Mouse (Mus musculus): ENCODE data around the gene Cuta. TPM values are rescaled to one million over a fixed set of nuclear protein-coding genes. Genes with fewer than 3 reads are reported as not detected.

Cuta gene
- polyA plus RNA-seq, 1 experiment = 88.9 TPM

DNA sequence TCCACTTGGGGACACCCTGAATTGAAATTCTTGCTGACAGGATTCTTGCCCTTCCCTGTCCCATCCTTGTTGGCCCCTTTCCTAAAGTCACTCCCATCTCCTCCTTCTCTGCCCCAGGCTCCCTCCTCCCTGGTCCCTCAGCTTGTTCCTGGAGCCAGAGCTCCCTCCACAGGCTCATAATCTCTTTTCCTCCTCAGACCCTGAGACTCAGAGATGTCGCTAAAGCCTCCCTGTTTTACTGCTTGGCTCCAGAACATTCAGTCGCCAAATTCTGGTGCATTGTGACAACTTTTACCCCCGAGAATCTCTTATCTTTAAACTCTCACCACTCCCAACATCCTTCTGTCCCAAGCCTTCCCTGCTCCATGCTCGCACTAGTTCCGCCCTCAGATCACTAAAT, 35.0 kb downstream of the Cuta start:
- no peak for DNase-seq (ENCODE audit: low read depth)
- TF ChIP-seq CTCF (IDR thresholded peaks at IDR 0.05; ENCODE audit: borderline replicate concordance, extremely low read depth, insufficient read depth, insufficient read length) (no peak), POLR2A (IDR thresholded peaks at IDR 0.05; ENCODE audit: borderline replicate concordance, extremely low read depth, insufficient read depth, insufficient read length, poor library complexity, severe bottlenecking) (no peak)

DNA sequence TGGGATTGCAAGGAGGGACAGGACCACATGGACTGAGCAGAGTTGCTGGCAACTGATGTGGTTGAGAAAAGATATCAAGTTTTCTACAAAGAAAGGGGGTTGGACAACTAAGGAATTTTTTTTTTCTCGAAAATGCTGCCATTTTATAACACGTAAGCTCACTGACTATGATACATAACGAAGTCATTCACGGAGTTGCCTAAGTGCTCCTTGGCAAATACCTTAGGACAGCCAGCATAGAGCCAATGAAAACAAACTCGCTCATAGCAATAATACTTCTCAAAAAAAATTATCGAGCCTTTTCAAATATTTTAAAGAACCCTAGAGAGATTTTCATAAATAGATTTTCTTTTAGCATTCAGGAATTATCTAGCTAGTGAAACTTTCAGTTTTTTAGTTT, 38.5 kb downstream of the Cuta start:
- DNase-seq (ENCODE audit: low read depth) = no peak
- no peak for TF ChIP-seq CTCF (IDR thresholded peaks at IDR 0.05; ENCODE audit: borderline replicate concordance, extremely low read depth, insufficient read depth, insufficient read length)
- TF ChIP-seq POLR2A (IDR thresholded peaks at IDR 0.05; ENCODE audit: borderline replicate concordance, extremely low read depth, insufficient read depth, insufficient read length, poor library complexity, severe bottlenecking) = no peak

DNA sequence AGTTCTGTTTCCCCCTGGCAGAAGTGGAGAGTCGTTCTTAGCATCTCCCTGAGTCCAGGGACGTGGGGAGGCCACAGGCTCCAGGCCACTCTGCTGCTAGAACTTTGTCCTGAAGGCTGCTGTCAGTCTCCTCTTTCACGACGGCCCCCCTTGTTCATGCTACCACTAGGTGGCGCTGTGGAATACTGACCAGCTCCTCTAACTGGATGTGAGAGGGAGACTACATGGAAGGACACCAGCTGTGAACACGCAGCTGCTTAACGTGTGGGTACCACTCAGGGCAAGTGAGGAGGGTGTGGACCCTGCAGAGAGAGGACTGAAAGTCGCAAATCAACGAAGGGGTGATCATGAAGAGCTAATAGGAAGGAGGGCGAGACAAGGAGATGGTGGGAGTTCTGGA, 43.8 kb downstream of the Cuta start:
- peak; percentile 70 for DNase-seq (ENCODE audit: low read depth)
- TF ChIP-seq CTCF (IDR thresholded peaks at IDR 0.05; ENCODE audit: borderline replicate concordance, extremely low read depth, insufficient read depth, insufficient read length) = peak; percentile 81
- no peak for TF ChIP-seq POLR2A (IDR thresholded peaks at IDR 0.05; ENCODE audit: borderline replicate concordance, extremely low read depth, insufficient read depth, insufficient read length, poor library complexity, severe bottlenecking)

DNA sequence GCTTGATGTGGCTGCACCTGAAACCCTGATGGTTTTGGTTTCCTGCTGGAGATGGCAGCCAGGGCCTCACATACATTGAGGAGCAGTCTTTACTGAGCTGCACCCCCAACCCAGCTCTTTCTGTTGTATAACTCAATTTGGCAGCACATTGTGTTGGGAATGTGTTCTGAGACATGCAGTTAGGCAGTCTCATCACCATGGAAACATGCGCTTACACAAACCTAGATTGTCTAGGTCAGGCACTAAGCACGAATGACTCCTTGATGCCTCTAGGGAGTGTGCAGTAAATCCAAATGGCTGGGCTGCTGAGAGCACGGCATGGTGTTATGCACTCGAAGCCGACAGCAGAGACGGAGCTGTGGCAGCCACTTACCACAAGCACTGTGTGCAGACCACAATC, 45.0 kb downstream of the Cuta start:
- TF ChIP-seq POLR2A (IDR thresholded peaks at IDR 0.05; ENCODE audit: borderline replicate concordance, extremely low read depth, insufficient read depth, insufficient read length, poor library complexity, severe bottlenecking) (no peak), CTCF (IDR thresholded peaks at IDR 0.05; ENCODE audit: borderline replicate concordance, extremely low read depth, insufficient read depth, insufficient read length) (no peak)
- peak; percentile 44 for DNase-seq (ENCODE audit: low read depth)

DNA sequence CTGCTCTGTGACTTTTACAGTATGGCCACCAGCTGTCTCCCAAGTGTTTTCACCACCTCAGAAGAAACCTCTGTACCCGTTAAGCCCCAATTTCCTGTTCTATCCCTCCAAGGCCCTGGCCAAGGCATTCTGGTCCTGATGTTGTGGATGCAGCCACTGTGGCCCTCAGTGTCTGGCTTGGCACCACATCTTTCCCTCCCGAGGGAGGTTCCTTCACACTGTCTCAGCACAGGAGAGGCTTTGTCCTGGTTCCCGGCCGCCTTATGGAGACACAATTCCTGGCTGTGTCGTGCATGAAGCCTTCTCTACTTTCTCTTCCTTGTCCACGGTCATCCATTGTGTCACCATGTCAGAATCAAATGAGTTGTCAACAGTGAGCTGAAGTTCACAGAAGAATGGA, 45.9 kb downstream of the Cuta start:
- peak; percentile 27 for DNase-seq (ENCODE audit: low read depth)
- TF ChIP-seq CTCF (IDR thresholded peaks at IDR 0.05; ENCODE audit: borderline replicate concordance, extremely low read depth, insufficient read depth, insufficient read length) (no peak), POLR2A (IDR thresholded peaks at IDR 0.05; ENCODE audit: borderline replicate concordance, extremely low read depth, insufficient read depth, insufficient read length, poor library complexity, severe bottlenecking) (no peak)

DNA sequence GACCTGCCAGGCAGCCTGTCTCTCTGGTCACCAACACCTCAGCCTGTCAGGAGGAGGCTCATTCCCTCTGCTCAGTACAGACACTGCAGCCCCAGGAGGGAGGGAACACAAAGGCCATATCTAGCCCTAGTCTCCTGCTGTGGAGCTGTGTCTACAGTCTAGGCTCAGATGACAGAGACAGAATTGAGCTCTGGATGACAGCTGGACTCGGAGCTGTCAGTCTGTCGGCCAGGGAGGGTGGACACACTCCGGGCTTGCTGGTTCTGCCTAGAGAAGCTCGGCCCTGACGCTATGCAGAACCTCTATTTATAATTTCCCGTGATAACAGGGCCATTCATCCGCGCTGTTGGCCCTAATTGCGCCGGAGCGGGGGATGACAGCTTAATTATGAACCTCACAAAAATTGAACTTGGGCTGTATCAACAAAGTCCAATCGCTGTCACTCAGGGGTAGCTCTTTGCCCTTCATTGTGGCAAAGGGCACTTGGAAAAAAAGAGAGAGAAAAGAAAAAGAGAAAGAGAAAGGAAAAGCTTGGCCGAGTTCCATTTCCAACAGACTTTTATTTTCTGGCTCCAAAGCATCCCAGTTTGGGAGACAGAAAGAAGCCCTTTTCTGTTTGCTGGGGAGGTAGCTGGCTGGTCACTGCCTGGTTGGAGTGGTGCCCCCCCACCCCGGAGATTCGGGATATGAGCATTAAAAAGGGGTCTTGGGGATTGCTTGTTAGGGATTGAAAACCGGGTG, 46.6 kb downstream of the Cuta start:
- DNase-seq (ENCODE audit: low read depth) = peak; percentile 74
- TF ChIP-seq CTCF (IDR thresholded peaks at IDR 0.05; ENCODE audit: borderline replicate concordance, extremely low read depth, insufficient read depth, insufficient read length) (no peak), POLR2A (IDR thresholded peaks at IDR 0.05; ENCODE audit: borderline replicate concordance, extremely low read depth, insufficient read depth, insufficient read length, poor library complexity, severe bottlenecking) (no peak)

DNA sequence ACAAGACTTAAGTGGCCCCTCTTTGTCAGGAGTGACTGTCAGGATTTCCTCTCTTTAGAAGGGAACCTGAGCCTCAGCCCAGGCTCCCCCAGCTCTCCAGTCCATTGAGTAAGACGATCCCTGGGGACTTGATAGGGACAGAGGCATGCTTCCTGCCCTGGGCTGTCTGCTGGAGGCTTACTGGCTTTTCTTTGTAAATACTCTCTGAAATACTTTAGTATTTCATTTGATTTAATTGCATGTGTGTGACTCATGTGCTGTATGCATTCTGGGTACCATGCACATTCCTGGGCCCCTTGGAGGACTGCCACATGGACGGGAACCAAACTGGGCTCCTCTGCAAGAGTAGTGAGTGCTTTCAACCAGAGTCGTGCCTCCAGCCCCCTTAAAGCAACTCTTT, 51.4 kb downstream of the Cuta start:
- TF ChIP-seq CTCF (IDR thresholded peaks at IDR 0.05; ENCODE audit: borderline replicate concordance, extremely low read depth, insufficient read depth, insufficient read length) (no peak), POLR2A (IDR thresholded peaks at IDR 0.05; ENCODE audit: borderline replicate concordance, extremely low read depth, insufficient read depth, insufficient read length, poor library complexity, severe bottlenecking) (no peak)
- peak; percentile 29 for DNase-seq (ENCODE audit: low read depth)

DNA sequence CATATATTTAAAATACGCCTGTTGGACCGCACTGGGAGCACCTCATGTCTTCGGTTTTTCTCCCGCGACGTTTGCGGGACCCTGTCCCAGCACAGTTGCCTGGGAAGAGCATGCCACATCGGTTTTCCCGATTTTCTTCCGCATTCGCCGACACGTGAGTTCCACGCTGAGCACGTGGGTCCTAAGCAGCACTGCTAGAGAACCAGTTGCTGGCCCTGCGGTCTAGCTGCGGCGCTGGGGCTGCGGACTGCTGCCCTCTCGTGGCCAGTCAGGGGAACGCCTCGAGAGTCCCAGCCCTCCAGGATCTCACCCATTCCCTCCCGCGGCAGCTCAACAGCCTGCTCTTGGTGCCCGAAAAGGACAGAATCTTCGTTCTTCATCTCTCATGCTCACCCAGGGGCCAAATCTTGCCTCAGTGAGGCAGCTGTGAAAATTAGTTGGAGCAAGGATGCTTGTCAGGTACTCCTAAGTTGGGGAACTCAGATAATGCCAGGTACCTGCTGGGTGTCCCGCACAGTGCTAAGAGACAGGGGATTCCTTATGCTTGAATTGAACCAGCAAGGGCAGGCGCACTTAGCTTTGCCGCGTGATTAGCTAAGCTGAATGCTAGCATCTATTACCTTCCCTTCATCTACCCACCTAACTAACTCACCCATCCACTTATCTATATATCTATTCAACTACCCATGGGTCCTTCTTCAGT, 53.2 kb downstream of the Cuta start:
- DNase-seq (ENCODE audit: low read depth) = peak; percentile 93
- no peak for TF ChIP-seq POLR2A (IDR thresholded peaks at IDR 0.05; ENCODE audit: borderline replicate concordance, extremely low read depth, insufficient read depth, insufficient read length, poor library complexity, severe bottlenecking)
- peak; percentile 100 for TF ChIP-seq CTCF (IDR thresholded peaks at IDR 0.05; ENCODE audit: borderline replicate concordance, extremely low read depth, insufficient read depth, insufficient read length)

DNA sequence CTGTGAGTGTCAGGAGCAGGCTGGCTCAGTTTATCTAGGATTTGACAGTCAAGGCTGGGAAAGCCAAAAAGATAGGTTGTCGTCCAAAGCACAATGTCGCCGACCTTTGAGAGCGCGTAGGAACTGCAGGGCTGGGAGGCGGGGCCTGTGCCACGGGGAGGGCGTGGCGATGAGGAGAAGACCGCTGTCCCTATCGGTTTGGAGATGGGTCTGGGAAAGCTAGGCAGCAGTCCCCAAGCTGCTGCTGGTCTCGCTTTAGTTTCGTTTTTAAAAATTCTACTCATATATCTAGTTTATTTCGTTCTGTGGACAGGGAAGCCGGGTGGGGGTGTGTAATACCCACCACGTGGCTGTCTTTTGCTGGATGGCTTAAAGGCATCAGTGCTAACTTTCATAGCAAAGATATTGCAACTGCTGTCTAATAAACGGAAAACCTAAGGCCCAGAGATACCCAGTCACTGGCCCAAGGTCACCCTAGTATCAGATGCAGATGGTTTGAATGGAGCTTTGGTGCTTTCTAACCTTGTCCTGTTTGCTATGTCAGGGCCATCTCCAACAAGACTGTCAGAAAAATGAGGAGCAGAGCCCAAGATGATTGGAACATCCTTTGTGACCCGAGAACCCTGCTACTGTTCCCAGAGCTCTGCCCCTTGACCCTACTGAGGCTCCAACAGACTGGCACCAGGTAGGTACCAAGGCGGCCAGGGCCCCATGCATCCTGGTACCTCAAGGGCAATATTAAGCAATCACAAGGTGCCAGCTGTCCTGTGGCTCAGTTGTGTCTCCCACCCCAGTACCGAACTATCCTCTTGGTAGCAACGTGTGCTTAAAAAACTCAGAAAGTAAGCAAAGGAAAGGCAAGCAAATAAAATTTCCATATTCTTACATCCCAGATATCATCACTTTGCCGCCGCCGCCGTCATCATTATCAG, 54.1 kb downstream of the Cuta start:
- peak; percentile 79 for DNase-seq (ENCODE audit: low read depth)
- TF ChIP-seq POLR2A (IDR thresholded peaks at IDR 0.05; ENCODE audit: borderline replicate concordance, extremely low read depth, insufficient read depth, insufficient read length, poor library complexity, severe bottlenecking) (no peak), CTCF (IDR thresholded peaks at IDR 0.05; ENCODE audit: borderline replicate concordance, extremely low read depth, insufficient read depth, insufficient read length) (peak; percentile 29; the same call in 1 of the 2 replicates)

Other genes with a start within 250 kb of the Cuta start
- gene Crebrf, start 223.9 kb downstream of the Cuta start, polyA plus RNA-seq (2012; rRNA removed) = 9.9 and 10.2 TPM in 2 replicates
- gene Bnip1, start 158.5 kb downstream of the Cuta start, polyA plus RNA-seq (2012; rRNA removed) = 44.3 and 45.2 TPM in 2 replicates
- 0.04 TPM in 1 of 2 replicates, not detected in the other for gene Nkx2-5, start 94.6 kb downstream of the Cuta start, polyA plus RNA-seq (2012; rRNA removed)
- 9.9 and 15.7 TPM in 2 replicates for gene Kifc5b, start 22.5 kb downstream of the Cuta start, polyA plus RNA-seq (2012; rRNA removed)
- 50.0 and 66.4 TPM in 2 replicates for gene Phf1, start 6.5 kb downstream of the Cuta start, polyA plus RNA-seq (2012; rRNA removed)
- 120 and 136 TPM in 2 replicates for gene Syngap1, start 1.7 kb upstream of the Cuta start, polyA plus RNA-seq (2012; rRNA removed)
- 22.9 and 25.1 TPM in 2 replicates for gene Zbtb9, start 33.6 kb upstream of the Cuta start, polyA plus RNA-seq (2012; rRNA removed)
- gene Bak1, start 89.4 kb upstream of the Cuta start, polyA plus RNA-seq (2012; rRNA removed) = 31.0 and 35.1 TPM in 2 replicates
- 1.4 and 3.4 TPM in 2 replicates for gene Itpr3, start 117.7 kb upstream of the Cuta start, polyA plus RNA-seq (2012; rRNA removed)
- gene Uqcc2, start 194.3 kb upstream of the Cuta start, polyA plus RNA-seq (2012; rRNA removed) = 242 and 333 TPM in 2 replicates
- 0.29 and 0.33 TPM in 2 replicates for gene Ip6k3, start 228.2 kb upstream of the Cuta start, polyA plus RNA-seq (2012; rRNA removed)